Mouse (Mus musculus) kidney, adult 2 months (tissue): ENCODE measurements around the gene Foxj2. TPM values are rescaled to one million over a fixed set of nuclear protein-coding genes. Genes with fewer than 3 reads are reported as not detected.

Source experiments
- DNase-seq: peaks from one replicate; pipeline ENCODE4 v3.0.0; 2021
- H3K27ac ChIP-seq: fragments of 200-500 bp; 2 replicates; pipeline ENCODE4 v1.5.1; 2012; ENCODE audit warnings: low read depth, low read length, control low read depth, inconsistent platforms; ENCODE audit not compliant: insufficient read depth
- H3K27me3 ChIP-seq: fragments of 200-500 bp; replicated peaks from 2 replicates; pipeline ENCODE4 v1.6.1; 2012; ENCODE audit warnings: mild to moderate bottlenecking, moderate library complexity, low read length, inconsistent platforms; ENCODE audit not compliant: control insufficient read depth, insufficient read depth
- H3K36me3 ChIP-seq: fragments of 200-500 bp; 2 replicates; pipeline ENCODE4 v1.6.1; 2012; ENCODE audit warnings: mild to moderate bottlenecking, moderate library complexity, low read length, inconsistent platforms; ENCODE audit not compliant: control insufficient read depth, insufficient read depth
- H3K4me1 ChIP-seq: fragments of 200-500 bp; 2 replicates; pipeline ENCODE4 v1.6.1; 2011; ENCODE audit warnings: low read length; ENCODE audit not compliant: control insufficient read depth, insufficient read depth
- H3K4me3 ChIP-seq: fragments of 200-500 bp; 2 replicates; pipeline ENCODE4 v1.5.1; 2011; ENCODE audit warnings: mild to moderate bottlenecking, low read depth, low read length, control low read depth; ENCODE audit not compliant: insufficient read depth
- CTCF ChIP-seq: fragments of 200-500 bp; conservative IDR thresholded peaks from 2 replicates; pipeline ENCODE4 v1.5.1; 2011; ENCODE audit warnings: low read depth, mild to moderate bottlenecking, control low read depth, low read length, moderate library complexity, mixed read lengths; ENCODE audit not compliant: insufficient read depth, insufficient read length
- POLR2A ChIP-seq: fragments of 200-500 bp; IDR thresholded peaks from one replicate; pipeline ENCODE4 v1.6.1; 2011; ENCODE audit warnings: low read depth, low read length, control low read depth
- WGBS: fragments of 180-500 bp; shearing (Covaris S2); methylation state at CpG from one replicate; pipeline ENCODE4 v1.1.7; 2018; 5-methylcytosine and 5-hydroxymethylcytosine counted together
- polyA plus RNA-seq: library from polyadenylated mRNA; depleted of rRNA; stranded (reverse); fragments of >200 nt; gene quantifications from 2 replicates; pipeline ENCODE4 v1.2.3, GENCODE M21; 2012; rRNA removed

Gene Foxj2
- polyA plus RNA-seq, result 9.7 and 12.7 TPM in 2 replicates

- Histone ChIP-seq H3K27me3 (no peaks in the 10 kb centered on the region), H3K4me1 (peaks cover 23% of the 10 kb centered on the region), H3K36me3 (no peaks in the 10 kb centered on the region), H3K4me3 (peak within 1 kb of the TSS; percentile 91), H3K27ac (peak within 1 kb of the TSS; percentile 98)
- WGBS, result 1% methylated on average over 61 of the region's 61 CpGs
- TF ChIP-seq POLR2A (no peak), CTCF (no peak)
- DNase-seq, result peak; percentile 82
Measured at GRCm38 (mm10) chr6:122819306-122820070, at the start of gene Foxj2. TSS of gene Foxj2 (plus strand) at chr6:122819914.

- no peaks in the 10 kb centered on the region for H3K27me3 ChIP-seq
- TF ChIP-seq CTCF (no peak), POLR2A (no peak)
- DNase-seq, result no peak
- no peaks in the 10 kb centered on the region for H3K36me3 ChIP-seq
- no peak overlapping the region for H3K27ac ChIP-seq
- H3K4me3 ChIP-seq, result no peak overlapping the region
- H3K4me1 ChIP-seq, result no peaks in the 10 kb centered on the region
- 90% methylated on average over 11 of the region's 11 CpGs for WGBS
Measured at GRCm38 (mm10) chr6:122770760-122771315, 48.9 kb upstream of the Foxj2 start.

DNA sequence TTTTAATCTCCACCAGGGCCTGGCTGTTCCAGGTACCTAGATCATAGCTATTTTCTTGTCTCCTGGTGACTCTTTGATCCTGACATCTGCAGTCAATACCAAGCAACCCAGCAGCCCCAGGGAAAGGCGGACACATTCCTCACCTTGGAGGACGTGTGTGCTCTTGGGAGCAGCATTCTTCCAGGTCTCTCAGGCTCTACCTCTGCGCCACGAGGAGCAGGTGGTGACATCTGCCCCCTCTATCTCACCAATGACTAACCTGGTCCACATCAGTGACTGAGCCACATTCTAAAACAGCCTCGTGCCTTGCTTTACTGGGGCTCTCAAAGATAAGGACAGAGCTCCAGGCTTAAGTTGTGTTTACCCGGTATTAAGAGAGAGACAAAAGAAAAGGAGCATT is 47.0 kb upstream of the Foxj2 start:
- WGBS, result 63% methylated on average over 6 of the region's 6 CpGs
- TF ChIP-seq CTCF (no peak), POLR2A (no peak)

DNA sequence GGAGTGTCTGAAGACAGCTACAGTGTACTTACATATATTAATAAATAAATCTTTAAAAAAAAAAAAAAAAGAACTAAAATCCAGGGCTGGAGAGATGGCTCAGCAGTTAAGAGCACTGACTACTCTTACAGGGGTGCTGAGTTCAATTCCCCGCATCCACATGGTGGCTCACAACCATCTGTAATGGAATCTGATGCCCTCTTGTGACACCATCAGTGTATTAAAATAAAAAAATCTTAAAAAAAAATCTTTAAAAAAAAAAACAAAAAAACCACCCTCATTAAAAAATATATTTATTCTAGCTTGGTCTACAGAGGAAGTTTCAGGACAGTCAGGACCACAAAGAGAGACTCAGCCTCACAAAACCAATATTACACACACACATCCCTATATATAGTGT is 45.4 kb upstream of the Foxj2 start:
- no peak overlapping the region for H3K27ac ChIP-seq
- 98% methylated on average over 1 of the region's 1 CpGs for WGBS

More for the DNA sequence above, 47.0 kb upstream of the Foxj2 start:
- Histone ChIP-seq H3K4me1 (no peaks in the 10 kb centered on the region), H3K27ac (no peak overlapping the region), H3K36me3 (no peaks in the 10 kb centered on the region), H3K27me3 (no peaks in the 10 kb centered on the region), H3K4me3 (no peak overlapping the region)
- no peak for DNase-seq

GRCm38 (mm10) chr6:122776040-122776439 is 43.7 kb upstream of the Foxj2 start:
- 82% methylated on average over 7 of the region's 7 CpGs for WGBS
- DNase-seq, result no peak
- Histone ChIP-seq H3K4me3 (no peak overlapping the region), H3K27me3 (no peaks in the 10 kb centered on the region), H3K4me1 (no peaks in the 10 kb centered on the region), H3K36me3 (no peaks in the 10 kb centered on the region), H3K27ac (no peak overlapping the region)
- TF ChIP-seq CTCF (no peak), POLR2A (no peak)

More for the DNA sequence above, 45.4 kb upstream of the Foxj2 start:
- Histone ChIP-seq H3K4me3 (no peak overlapping the region), H3K27me3 (no peaks in the 10 kb centered on the region), H3K36me3 (no peaks in the 10 kb centered on the region), H3K4me1 (no peaks in the 10 kb centered on the region)
- no peak for DNase-seq
- TF ChIP-seq CTCF, result no peak
- TF ChIP-seq POLR2A, result no peak

GRCm38 (mm10) chr6:122779916-122780315 is 39.8 kb upstream of the Foxj2 start:
- no peaks in the 10 kb centered on the region for H3K36me3 ChIP-seq
- no peaks in the 10 kb centered on the region for H3K27me3 ChIP-seq
- H3K27ac ChIP-seq, result no peak overlapping the region
- no peaks in the 10 kb centered on the region for H3K4me1 ChIP-seq
- TF ChIP-seq CTCF, result no peak
- TF ChIP-seq POLR2A, result no peak
- no peak for DNase-seq
- WGBS, result 47% methylated on average over 1 of the region's 1 CpGs
- no peak overlapping the region for H3K4me3 ChIP-seq

DNA sequence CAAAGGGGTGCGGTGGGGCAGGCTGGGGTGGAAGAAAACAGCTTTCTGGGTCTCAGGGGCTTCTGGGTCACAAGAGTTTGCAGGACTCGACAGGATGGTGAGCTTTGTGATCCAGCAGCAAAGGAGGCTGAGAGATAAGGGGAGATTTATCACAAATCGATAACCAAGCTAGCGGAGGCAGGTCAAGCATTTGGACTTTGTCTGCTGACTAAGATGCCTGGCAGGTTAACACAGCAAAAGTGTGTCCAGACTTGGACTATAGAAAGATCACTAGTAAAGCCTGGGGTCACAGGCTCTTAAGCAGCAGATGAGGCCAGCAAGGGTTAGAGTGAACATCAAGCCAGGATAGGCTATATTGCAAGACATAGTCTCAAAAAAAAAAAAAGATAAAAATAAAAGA is 38.5 kb upstream of the Foxj2 start:
- TF ChIP-seq POLR2A, result no peak
- no peak for TF ChIP-seq CTCF
- Histone ChIP-seq H3K4me3 (no peak overlapping the region), H3K27ac (no peak overlapping the region), H3K36me3 (no peaks in the 10 kb centered on the region), H3K4me1 (no peaks in the 10 kb centered on the region), H3K27me3 (no peaks in the 10 kb centered on the region)
- peak; percentile 39 for DNase-seq
- 74% methylated on average over 4 of the region's 4 CpGs for WGBS
